Mouse (Mus musculus): Measurements from ENCODE around the gene Crcp.

The Crcp gene

DNA sequence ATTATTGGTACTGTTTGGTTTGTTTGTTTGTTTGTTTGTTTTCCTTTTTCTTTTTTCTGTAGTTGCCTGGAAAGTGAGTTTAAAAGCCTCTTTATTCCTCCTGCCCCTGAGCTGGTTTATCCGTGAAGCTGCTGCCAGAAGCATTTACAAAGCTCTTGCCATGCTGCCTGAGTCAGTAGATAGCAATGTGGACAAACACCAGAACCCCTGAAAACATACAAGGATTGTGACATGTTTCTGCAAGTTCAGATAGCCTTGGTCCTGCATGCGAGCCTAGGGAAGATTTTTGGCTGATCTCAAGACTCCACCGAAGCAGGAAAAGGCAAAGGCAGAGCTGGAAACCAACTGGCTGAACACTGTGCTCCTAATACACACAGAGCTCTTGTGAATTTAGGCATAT, 80.3 kb downstream of the Crcp start:
- no peak for DNase-seq
